Mouse (Mus musculus) heart, adult 2 months (tissue): ENCODE data around the gene Itgb2l.

Experiments
- CTCF ChIP-seq: fragments of 200-600 bp; IDR thresholded peaks from 2 replicates; pipeline ENCODE4 v1.8.1; 2022; ENCODE audit warnings: antibody characterized with exemption, mild to moderate bottlenecking, moderate library complexity
- POLR2A ChIP-seq: fragments of 200-500 bp; IDR thresholded peaks from 2 replicates; pipeline ENCODE4 v1.6.1; 2011; ENCODE audit warnings: mild to moderate bottlenecking, low read depth, low read length, control low read depth; ENCODE audit not compliant: insufficient read depth

- TF ChIP-seq CTCF (no peak), POLR2A (no peak)
These were observed 58.7 kb downstream of the Itgb2l start for GRCm38 (mm10) chr16:96384741-96385140.
